Mouse (Mus musculus) lung, adult 2 months (tissue): ENCODE data around the gene Cit.

Source experiments
- CTCF ChIP-seq: fragments of 200-500 bp; IDR thresholded peaks from 2 replicates; pipeline ENCODE4 v1.5.1; 2011; ENCODE audit warnings: mild to moderate bottlenecking, low read length, control low read depth; ENCODE audit not compliant: insufficient read depth
- POLR2A ChIP-seq: fragments of 200-500 bp; IDR thresholded peaks from 2 replicates; pipeline ENCODE4 v1.6.1; 2011; ENCODE audit warnings: low read depth, mild to moderate bottlenecking, control low read depth, low read length, borderline replicate concordance; ENCODE audit errors: extremely low read depth

GRCm38 (mm10) chr5:116024327-116024739 lies 179.3 kb downstream of the Cit start, which contains the start of gene Prkab1:
- peak; percentile 45 for TF ChIP-seq CTCF
- TF ChIP-seq POLR2A: peak; percentile 84
